Mouse (Mus musculus): ENCODE measurements at regions not wholly inside any gene's neighbourhood (a gene's known extent, or its start where the extent isn't known, plus 50 kb on each side); places are given as distances from the start of the nearest gene placed in this dataset.

- no peaks in the 10 kb centered on the region for H3K27me3 ChIP-seq (replicated peaks)
- H3K9me3 ChIP-seq (replicated peaks; ENCODE audit: low read length), result peaks cover 26% of the 10 kb centered on the region
- no peak overlapping the region for H3K4me3 ChIP-seq (replicated peaks in 1 of 3; ENCODE audit: low read depth in 2 of 3, low read length in 2 of 3, poor library complexity in 1 of 3)
- H3K9ac ChIP-seq (ENCODE audit: insufficient read depth, low read depth), result no peak overlapping the region
- H3K36me3 ChIP-seq (replicated peaks in 1 of 2; ENCODE audit: control insufficient read depth in 1 of 2, insufficient read depth in 1 of 2, low read length in 1 of 2), result no peaks in the 10 kb centered on the region
- no peak for TF ChIP-seq EP300 (IDR thresholded peaks at IDR 0.05; ENCODE audit: low read length)
- TF ChIP-seq BHLHE40 (IDR thresholded peaks at IDR 0.05; ENCODE audit: low read depth, low read length), result no peak
- no peak for TF ChIP-seq MAFK (IDR thresholded peaks at IDR 0.05; ENCODE audit: insufficient replicate concordance, low read length)
- no peak for TF ChIP-seq ZNF384 (IDR thresholded peaks at IDR 0.05; ENCODE audit: low read depth, low read length)
- TF ChIP-seq POLR2A (IDR thresholded peaks at IDR 0.05; ENCODE audit: low read depth, low read length), result no peak
- TF ChIP-seq MYC (IDR thresholded peaks at IDR 0.05; ENCODE audit: low read depth, low read length), result no peak
- TF ChIP-seq ETS1 (conservative IDR thresholded peaks at IDR 0.05; ENCODE audit: low read depth, low read length), result no peak
- no peak for TF ChIP-seq ZKSCAN1 (IDR thresholded peaks at IDR 0.05; ENCODE audit: borderline replicate concordance, low read depth, low read length)
- no peak for TF ChIP-seq TCF12 (IDR thresholded peaks at IDR 0.05; ENCODE audit: low read depth, low read length)
- no peak for TF ChIP-seq USF2 (conservative IDR thresholded peaks at IDR 0.05; ENCODE audit: low read depth, low read length)
- TF ChIP-seq ELF1 (IDR thresholded peaks at IDR 0.05; ENCODE audit: low read depth, low read length), result no peak
- no peak for TF ChIP-seq ZC3H11A (IDR thresholded peaks at IDR 0.05; ENCODE audit: low read depth, low read length)
- TF ChIP-seq SMC3 (IDR thresholded peaks at IDR 0.05; ENCODE audit: low read depth, low read length), result no peak
- H3K4me2 ChIP-seq (ENCODE audit: insufficient read depth, low read depth, poor library complexity, severe bottlenecking), result no peak overlapping the region
- dilution Hi-C loops (cut with MboI; ENCODE audit: extremely low pct_ligation_motif_present, extremely low pct_unique_long_range_greater_than_20kb, low sequenced_read_pairs), result no loop called here
- H3K79me2 ChIP-seq (replicated peaks; ENCODE audit: control insufficient read depth, extremely low read depth, insufficient read depth, poor library complexity, severe bottlenecking), result no peaks in the 10 kb centered on the region
- no peak for DNase-seq (ENCODE audit: extremely low read depth)
- no peaks in the 10 kb centered on the region for H3K4me1 ChIP-seq (ENCODE audit: control insufficient read depth in 1 of 2, insufficient read depth in 2 of 2)
- H3K27ac ChIP-seq (ENCODE audit: insufficient read depth, low read depth), result no peak overlapping the region
- in situ Hi-C loops (cut with MboI; ENCODE audit: low pct_ligation_motif_present, low pct_unique_long_range_greater_than_20kb, low sequenced_read_pairs), result no loop called here
These were observed 174.2 kb downstream of the Mroh4 start for GRCm38 (mm10) chr15:74461935-74462334.

DNA sequence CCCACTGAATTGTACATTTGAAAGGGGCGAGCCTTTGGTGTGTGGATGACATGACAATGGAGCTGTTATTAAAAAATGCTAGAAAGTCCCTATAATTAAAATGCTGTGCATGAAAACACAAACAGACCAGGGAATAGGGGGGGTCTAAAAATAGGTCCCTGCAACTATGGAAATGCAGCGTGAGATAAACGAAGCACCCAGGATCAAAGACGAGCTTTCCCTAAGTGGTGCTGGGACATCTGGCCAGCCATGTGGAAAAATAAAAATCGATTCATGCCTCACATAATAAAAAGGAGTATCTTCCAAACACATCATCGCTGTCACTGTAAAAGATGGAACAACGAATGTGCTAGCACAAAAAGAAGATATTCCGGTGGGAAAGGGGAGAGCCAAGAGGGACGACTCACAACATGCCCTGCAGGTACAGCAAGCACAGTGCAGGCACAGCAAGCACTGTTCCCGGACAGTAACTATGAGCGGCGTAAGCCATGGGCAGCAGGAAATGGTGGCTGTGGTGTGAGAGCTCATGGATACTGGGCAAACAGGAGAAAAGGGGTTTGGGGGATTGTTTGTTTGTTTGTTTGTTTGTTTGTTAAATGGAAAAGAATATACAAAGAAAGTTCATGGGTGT, 176.7 kb downstream of the Mroh4 start:
- TF ChIP-seq SMC3 (IDR thresholded peaks at IDR 0.05; ENCODE audit: low read depth, low read length) (no peak), MAFK (IDR thresholded peaks at IDR 0.05; ENCODE audit: insufficient replicate concordance, low read length) (no peak), MEF2A (IDR thresholded peaks at IDR 0.05; ENCODE audit: borderline replicate concordance, low read depth, low read length) (no peak), ZMIZ1 (IDR thresholded peaks at IDR 0.05; ENCODE audit: low read depth, low read length) (no peak), E2F4 (IDR thresholded peaks at IDR 0.05; ENCODE audit: insufficient replicate concordance, low read depth, low read length) (no peak), UBTF (IDR thresholded peaks at IDR 0.05; ENCODE audit: low read depth, low read length) (no peak)
- dilution Hi-C loops (cut with MboI; ENCODE audit: extremely low pct_ligation_motif_present, extremely low pct_unique_long_range_greater_than_20kb, low sequenced_read_pairs) (no loop called here), in situ Hi-C loops (cut with MboI; ENCODE audit: low pct_ligation_motif_present, low pct_unique_long_range_greater_than_20kb, low sequenced_read_pairs) (no loop called here)
- Histone ChIP-seq H3K4me3 (replicated peaks in 1 of 3; ENCODE audit: low read depth in 2 of 3, low read length in 2 of 3, poor library complexity in 1 of 3) (no peak overlapping the region), H3K36me3 (replicated peaks in 1 of 2; ENCODE audit: control insufficient read depth in 1 of 2, insufficient read depth in 1 of 2, low read length in 1 of 2) (no peaks in the 10 kb centered on the region), H3K4me2 (ENCODE audit: insufficient read depth, low read depth, poor library complexity, severe bottlenecking) (no peak overlapping the region), H3K79me2 (replicated peaks; ENCODE audit: control insufficient read depth, extremely low read depth, insufficient read depth, poor library complexity, severe bottlenecking) (no peaks in the 10 kb centered on the region), H3K4me1 (ENCODE audit: control insufficient read depth in 1 of 2, insufficient read depth in 2 of 2) (no peaks in the 10 kb centered on the region), H3K27me3 (replicated peaks) (no peaks in the 10 kb centered on the region), H3K9ac (ENCODE audit: insufficient read depth, low read depth) (no peak overlapping the region), H3K27ac (ENCODE audit: insufficient read depth, low read depth) (no peak overlapping the region), H3K9me3 (replicated peaks; ENCODE audit: low read length) (peaks cover 23% of the 10 kb centered on the region)
- DNase-seq (ENCODE audit: extremely low read depth), result no peak
